Mouse (Mus musculus) stomach, embryonic 16.5 days (tissue): Measurements from ENCODE around the gene Il17d. TPM values are rescaled to one million over a fixed set of nuclear protein-coding genes. Genes with fewer than 3 reads are reported as not detected.

Source experiments
- ATAC-seq: fragments of 200-750 bp; cut with Nextera tagmentation; 2 replicates; pipeline ENCODE4 v1.8.0; 2017; ENCODE audit warnings: moderate number of reproducible peaks, moderate TSS enrichment; ENCODE audit not compliant: insufficient read depth, low FRiP score
- H3K27ac ChIP-seq: fragments of 300-500 bp; sonication (generic); 2 replicates; pipeline ENCODE4 v1.5.1; 2014; ENCODE audit warnings: low read length
- H3K27me3 ChIP-seq: fragments of 300-500 bp; sonication (generic); 2 replicates; pipeline ENCODE4 v1.6.1; 2014; ENCODE audit warnings: low read length, control low read depth, mixed read lengths; ENCODE audit not compliant: control insufficient read depth, insufficient read depth
- H3K36me3 ChIP-seq: fragments of 300-500 bp; sonication (generic); 2 replicates; pipeline ENCODE4 v1.6.1; 2014; ENCODE audit warnings: low read length; ENCODE audit not compliant: control insufficient read depth, insufficient read depth
- H3K4me1 ChIP-seq: fragments of 300-500 bp; sonication (generic); 2 replicates; pipeline ENCODE4 v1.6.1; 2014; ENCODE audit warnings: low read length, control low read depth, mixed read lengths; ENCODE audit not compliant: control insufficient read depth, insufficient read depth
- H3K4me2 ChIP-seq: fragments of 300-500 bp; sonication (generic); 2 replicates; pipeline ENCODE4 v1.6.1; 2014; ENCODE audit warnings: low read depth, low read length, mixed read lengths
- H3K4me3 ChIP-seq: fragments of 300-500 bp; sonication (generic); replicated peaks from 2 replicates; pipeline ENCODE4 v1.5.1; 2014; ENCODE audit warnings: mild to moderate bottlenecking, low read length
- H3K9ac ChIP-seq: fragments of 300-500 bp; sonication (generic); 2 replicates; pipeline ENCODE4 v1.6.1; 2014; ENCODE audit warnings: low read length
- H3K9me3 ChIP-seq: fragments of 300-500 bp; sonication (generic); replicated peaks from 2 replicates; pipeline ENCODE4 v1.6.1; 2016; ENCODE audit warnings: low read length, control low read depth; ENCODE audit not compliant: control insufficient read depth
- WGBS: fragments of 180-500 bp; shearing (Covaris S2); extraction: QIAGEN DNeasy Blood & Tissue Kit; methylation state at CpG from one replicate; pipeline ENCODE4 v1.1.7; 2014; 5-methylcytosine and 5-hydroxymethylcytosine counted together
- polyA plus RNA-seq: library from polyadenylated mRNA; unstranded; fragments of >200 nt; fragmentation: Nextera tagmentation; extraction: Ambion mirVana; gene quantifications from 2 replicates; pipeline ENCODE4 v1.2.1, GENCODE M21; 2015

Gene Il17d
- polyA plus RNA-seq, 1 experiment from 2014 or later: 3.2 TPM

DNA sequence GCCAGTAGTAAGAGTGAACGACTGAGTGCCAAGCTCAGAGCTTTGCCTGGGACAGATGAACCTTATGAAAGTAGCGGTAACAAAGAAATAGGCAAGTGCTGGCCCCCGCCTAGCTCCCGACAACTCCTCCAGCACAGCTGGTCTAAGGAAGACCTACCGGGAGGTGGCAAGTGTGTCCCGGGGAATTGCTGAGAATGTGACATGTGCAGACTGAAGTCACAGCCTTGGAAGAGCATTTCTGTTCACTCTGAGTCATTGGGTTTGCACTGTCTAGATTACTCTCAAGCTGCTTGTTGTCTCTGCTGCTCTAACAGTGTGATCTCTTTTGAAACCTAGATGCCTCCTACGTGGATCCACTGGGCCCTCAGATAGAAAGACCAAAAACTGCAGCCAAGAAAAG, 7.6 kb upstream of the Il17d start:
- peaks cover 7% of the 10 kb centered on the region; the same call in 1 of the 2 replicates for H3K4me1 ChIP-seq
- H3K36me3 ChIP-seq: no peaks in the 10 kb centered on the region
- H3K9me3 ChIP-seq: no peaks in the 10 kb centered on the region
- ATAC-seq: no peak
- WGBS: 90% methylated on average over 7 of the region's 7 CpGs
- H3K4me3 ChIP-seq: no peak overlapping the region
- no peak overlapping the region for H3K4me2 ChIP-seq
- H3K27me3 ChIP-seq: no peaks in the 10 kb centered on the region
- no peak overlapping the region for H3K9ac ChIP-seq
- no peak overlapping the region for H3K27ac ChIP-seq

GRCm38 (mm10) chr14:57523762-57524161, 815 bp upstream of the Il17d start:
- Histone ChIP-seq H3K36me3 (no peaks in the 10 kb centered on the region), H3K27ac (no peak overlapping the region), H3K4me3 (no peak overlapping the region), H3K9ac (no peak overlapping the region), H3K4me1 (peaks cover 3% of the 10 kb centered on the region; the same call in 1 of the 2 replicates), H3K9me3 (no peaks in the 10 kb centered on the region), H3K4me2 (no peak overlapping the region), H3K27me3 (no peaks in the 10 kb centered on the region)
- no peak for ATAC-seq
- 87% methylated on average over 9 of the region's 9 CpGs for WGBS

DNA sequence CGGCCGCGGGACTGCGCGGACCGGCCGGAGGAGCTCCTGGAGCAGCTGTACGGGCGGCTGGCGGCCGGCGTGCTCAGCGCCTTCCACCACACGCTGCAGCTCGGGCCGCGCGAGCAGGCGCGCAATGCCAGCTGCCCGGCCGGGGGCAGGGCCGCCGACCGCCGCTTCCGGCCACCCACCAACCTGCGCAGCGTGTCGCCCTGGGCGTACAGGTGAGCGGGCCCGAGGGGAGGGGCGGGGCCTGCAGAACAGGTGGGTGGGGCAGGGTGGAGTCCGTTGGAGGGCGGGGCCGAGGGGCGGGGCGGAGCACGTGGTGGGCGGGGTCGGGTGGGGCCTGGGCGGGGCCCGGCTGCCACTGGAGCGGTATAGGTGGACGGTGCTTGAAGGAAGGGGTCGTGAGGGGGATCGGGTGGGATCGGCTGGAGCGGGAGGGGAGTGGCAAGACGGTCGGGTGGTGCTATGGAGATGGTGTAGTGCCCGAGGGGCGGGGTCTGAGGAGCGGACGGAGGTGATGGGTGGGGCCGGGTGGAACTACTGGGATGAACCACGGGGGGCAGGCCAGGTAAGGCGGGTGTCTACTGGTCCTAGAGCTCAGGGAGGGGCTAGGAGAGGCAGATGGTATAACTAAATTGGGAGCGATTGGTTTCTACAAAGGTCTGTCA, 942 bp downstream of the Il17d start:
- Histone ChIP-seq H3K27ac (peak overlapping the region; percentile 70), H3K36me3 (no peaks in the 10 kb centered on the region), H3K4me3 (peak overlapping the region; percentile 76), H3K27me3 (no peaks in the 10 kb centered on the region), H3K9me3 (no peaks in the 10 kb centered on the region), H3K9ac (peak overlapping the region; percentile 88), H3K4me1 (peaks cover 3% of the 10 kb centered on the region; the same call in 1 of the 2 replicates), H3K4me2 (peak overlapping the region; percentile 93)
- ATAC-seq: peak; percentile 90
- under 1% methylated on average over 54 of the region's 60 CpGs for WGBS

DNA sequence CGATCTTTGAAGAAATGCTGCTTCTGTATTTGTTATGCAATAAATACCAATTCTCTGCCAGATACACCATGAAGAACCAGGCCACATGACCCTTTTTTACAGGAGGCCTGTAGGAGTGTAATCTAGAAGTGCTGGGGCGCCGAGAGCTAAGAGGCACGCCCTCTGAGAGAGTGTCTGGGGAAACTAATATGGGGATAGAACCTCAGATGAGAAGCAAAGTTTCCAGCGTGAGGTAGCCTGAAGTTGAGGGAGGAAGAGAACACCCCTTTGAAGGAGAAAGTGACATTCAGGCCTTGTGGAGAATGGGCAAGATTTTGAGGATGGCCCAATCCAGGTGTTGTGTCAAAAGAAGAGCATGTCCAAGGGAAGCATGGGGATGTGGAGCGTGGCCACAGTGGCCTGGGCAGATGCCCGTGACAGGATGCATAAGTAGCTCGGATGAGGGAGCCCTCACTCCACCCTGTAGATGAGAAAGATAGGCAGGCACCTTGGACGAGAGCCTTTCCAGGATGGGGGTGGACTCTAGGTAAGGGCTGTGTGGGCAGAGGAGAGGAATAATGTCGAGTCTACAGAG, 1.6 kb downstream of the Il17d start:
- no peak overlapping the region for H3K27ac ChIP-seq
- no peaks in the 10 kb centered on the region for H3K27me3 ChIP-seq
- no peaks in the 10 kb centered on the region for H3K36me3 ChIP-seq
- peaks cover 3% of the 10 kb centered on the region; the same call in 1 of the 2 replicates for H3K4me1 ChIP-seq
- peak overlapping the region; percentile 76 for H3K4me3 ChIP-seq
- no peak overlapping the region for H3K9ac ChIP-seq
- no peaks in the 10 kb centered on the region for H3K9me3 ChIP-seq
- peak; percentile 8 for ATAC-seq
- WGBS: 56% methylated on average over 10 of the region's 10 CpGs
- peak overlapping the region; percentile 93 for H3K4me2 ChIP-seq

GRCm38 (mm10) chr14:57527122-57527521, 2.5 kb downstream of the Il17d start:
- WGBS: 42% methylated on average over 7 of the region's 7 CpGs
- no peaks in the 10 kb centered on the region for H3K9me3 ChIP-seq
- no peak overlapping the region for H3K9ac ChIP-seq
- no peak overlapping the region for H3K4me2 ChIP-seq
- ATAC-seq: no peak
- peaks cover 3% of the 10 kb centered on the region; the same call in 1 of the 2 replicates for H3K4me1 ChIP-seq
- H3K4me3 ChIP-seq: no peak overlapping the region
- H3K27ac ChIP-seq: no peak overlapping the region
- no peaks in the 10 kb centered on the region for H3K36me3 ChIP-seq
- no peaks in the 10 kb centered on the region for H3K27me3 ChIP-seq

DNA sequence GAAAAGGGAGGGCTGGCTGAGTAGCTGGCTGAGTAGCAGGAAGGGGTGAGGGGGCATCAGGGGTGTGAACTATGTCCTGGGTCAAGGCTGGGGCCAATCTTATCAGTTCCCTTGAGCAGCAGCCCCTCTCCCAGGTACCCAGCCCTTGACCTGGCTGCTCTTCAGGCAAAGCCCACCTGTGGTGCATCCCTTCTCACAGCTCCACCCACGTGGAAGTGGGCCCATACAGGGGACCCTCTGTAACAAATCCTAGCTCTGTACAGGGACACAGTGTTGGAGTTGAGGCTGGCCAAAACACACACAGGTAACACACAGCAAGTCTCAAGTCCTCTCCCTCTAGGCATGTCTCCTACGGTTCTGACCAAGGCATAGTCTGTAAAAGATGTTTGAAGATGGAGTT, 3.0 kb downstream of the Il17d start:
- no peak overlapping the region for H3K4me2 ChIP-seq
- no peak overlapping the region for H3K9ac ChIP-seq
- no peak overlapping the region for H3K27ac ChIP-seq
- H3K36me3 ChIP-seq: no peaks in the 10 kb centered on the region
- H3K4me1 ChIP-seq: peaks cover 3% of the 10 kb centered on the region; the same call in 1 of the 2 replicates
- H3K27me3 ChIP-seq: no peaks in the 10 kb centered on the region
- ATAC-seq: no peak
- WGBS: 41% methylated on average over 2 of the region's 2 CpGs
- no peak overlapping the region for H3K4me3 ChIP-seq
- no peaks in the 10 kb centered on the region for H3K9me3 ChIP-seq

DNA sequence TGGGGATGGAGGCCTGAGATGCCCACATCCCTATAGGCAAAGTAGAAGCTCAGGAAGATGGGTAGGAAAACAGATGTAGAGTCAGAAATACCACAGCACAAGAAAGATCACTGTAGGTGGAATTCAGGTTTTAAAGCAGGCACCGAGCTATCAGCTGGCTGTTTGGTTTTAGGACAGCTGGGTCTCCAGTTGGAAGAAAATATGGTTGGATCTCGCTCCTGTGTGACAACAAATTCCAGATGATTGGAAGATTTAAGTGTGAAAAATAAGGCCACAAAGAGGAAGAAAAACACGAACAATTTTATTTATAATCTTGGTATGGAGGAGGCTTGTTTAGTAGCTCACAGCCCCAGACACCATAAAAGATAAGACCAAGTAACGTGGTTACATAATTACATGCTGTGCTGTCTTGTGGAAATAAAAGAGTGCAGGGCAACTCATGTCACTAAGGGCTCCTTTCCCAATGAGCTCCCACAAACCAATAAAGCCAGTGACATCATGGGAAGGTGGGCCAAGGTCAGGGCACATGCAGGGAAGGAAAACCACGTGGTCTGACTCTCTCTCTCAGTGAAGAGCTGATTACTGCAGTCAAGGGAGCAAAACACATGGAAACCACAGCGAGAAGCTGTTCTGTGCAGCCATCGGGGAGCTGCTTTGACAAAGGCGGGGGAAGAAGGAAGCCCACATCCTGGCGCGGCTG, 4.7 kb downstream of the Il17d start:
- 54% methylated on average over 10 of the region's 10 CpGs for WGBS
- no peak overlapping the region for H3K27ac ChIP-seq
- no peak overlapping the region for H3K9ac ChIP-seq
- no peaks in the 10 kb centered on the region for H3K9me3 ChIP-seq
- no peak overlapping the region for H3K4me2 ChIP-seq
- H3K4me3 ChIP-seq: no peak overlapping the region
- peaks cover 8% of the 10 kb centered on the region for H3K4me1 ChIP-seq
- no peaks in the 10 kb centered on the region for H3K27me3 ChIP-seq
- no peaks in the 10 kb centered on the region for H3K36me3 ChIP-seq
- no peak for ATAC-seq

GRCm38 (mm10) chr14:57529786-57530515, 5.4 kb downstream of the Il17d start:
- WGBS: 66% methylated on average over 5 of the region's 5 CpGs
- no peak overlapping the region for H3K4me2 ChIP-seq
- H3K36me3 ChIP-seq: no peaks in the 10 kb centered on the region
- H3K27me3 ChIP-seq: no peaks in the 10 kb centered on the region
- no peak overlapping the region for H3K27ac ChIP-seq
- peaks cover 15% of the 10 kb centered on the region for H3K4me1 ChIP-seq
- no peak overlapping the region for H3K4me3 ChIP-seq
- no peak overlapping the region for H3K9ac ChIP-seq
- no peak for ATAC-seq
- no peaks in the 10 kb centered on the region for H3K9me3 ChIP-seq

DNA sequence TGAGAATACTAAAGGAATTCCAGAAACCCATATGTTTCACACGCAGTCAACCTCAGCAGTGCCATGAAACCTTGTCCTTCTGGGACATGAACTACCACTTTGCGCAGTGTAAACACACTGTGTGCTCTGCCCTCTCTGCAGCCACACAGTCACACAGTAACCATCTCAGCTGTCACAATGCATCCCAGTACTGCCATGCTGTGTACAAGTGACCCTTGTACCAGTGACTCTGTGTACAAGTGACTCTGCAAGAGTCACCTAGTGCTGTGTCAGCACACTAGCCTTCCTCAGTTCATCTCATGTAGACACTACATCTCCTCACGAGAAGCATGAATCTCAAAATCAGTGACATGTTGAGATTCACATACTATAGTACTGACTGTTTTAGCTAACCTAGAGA, 8.0 kb downstream of the Il17d start:
- H3K4me3 ChIP-seq: no peak overlapping the region
- WGBS: 84% methylated on average over 3 of the region's 3 CpGs
- no peaks in the 10 kb centered on the region for H3K36me3 ChIP-seq
- no peak for ATAC-seq
- peaks cover 29% of the 10 kb centered on the region for H3K4me1 ChIP-seq
- no peaks in the 10 kb centered on the region for H3K9me3 ChIP-seq
- no peak overlapping the region for H3K9ac ChIP-seq
- no peak overlapping the region for H3K4me2 ChIP-seq
- H3K27ac ChIP-seq: no peak overlapping the region
- no peaks in the 10 kb centered on the region for H3K27me3 ChIP-seq
